Mouse (Mus musculus): ENCODE results near the gene Atf3. TPM values are rescaled to one million over a fixed set of nuclear protein-coding genes. Genes with fewer than 3 reads are reported as not detected.
A peak's percentile ranks its signal among the peaks of the same experiment; 100 is the strongest.

Gene Atf3
- polyA plus RNA-seq, 1 experiment, result 1.6 TPM

- no peak for TF ChIP-seq POLR2A (IDR thresholded peaks at IDR 0.05; ENCODE audit: low read depth, low read length)
- WGBS, result 62% methylated on average over 10 of the region's 10 CpGs
- Histone ChIP-seq H3K27ac (ENCODE audit: insufficient read depth, low read length) (peak overlapping the region; percentile 65), H3K4me1 (ENCODE audit: control insufficient read depth, insufficient read depth, insufficient read length) (peaks cover 11% of the 10 kb centered on the region; the same call in 1 of the 2 replicates), H3K36me3 (ENCODE audit: control insufficient read depth, insufficient read depth, low read length) (no peaks in the 10 kb centered on the region), H3K27me3 (ENCODE audit: control insufficient read depth, insufficient read depth, low read length) (no peaks in the 10 kb centered on the region), H3K4me3 (ENCODE audit: extremely low read depth, insufficient read depth, insufficient read length) (peak overlapping the region; percentile 37; the same call in 1 of the 2 replicates)
- DNase-seq (ENCODE audit: low read depth in 1 of 2, low spot score in 2 of 2), result peak in 1 of 2 experiments; percentile 21
These were observed 6.1 kb upstream of the Atf3 start for GRCm38 (mm10) chr1:191223930-191224301.

GRCm38 (mm10) chr1:191222031-191222430 lies 4.2 kb upstream of the Atf3 start:
- Histone ChIP-seq H3K4me1 (ENCODE audit: control insufficient read depth, insufficient read depth, insufficient read length) (peaks cover 11% of the 10 kb centered on the region; the same call in 1 of the 2 replicates), H3K36me3 (ENCODE audit: control insufficient read depth, insufficient read depth, low read length) (no peaks in the 10 kb centered on the region), H3K27me3 (ENCODE audit: control insufficient read depth, insufficient read depth, low read length) (no peaks in the 10 kb centered on the region), H3K4me3 (ENCODE audit: extremely low read depth, insufficient read depth, insufficient read length) (no peak overlapping the region), H3K27ac (ENCODE audit: insufficient read depth, low read length) (no peak overlapping the region)
- no peak for DNase-seq (ENCODE audit: low read depth in 1 of 2, low spot score in 2 of 2)
- 91% methylated on average over 4 of the region's 4 CpGs for WGBS
- TF ChIP-seq CTCF (IDR thresholded peaks at IDR 0.05; ENCODE audit: extremely low read depth, insufficient read depth, insufficient read length, insufficient replicate concordance), result no peak
- no peak for TF ChIP-seq POLR2A (IDR thresholded peaks at IDR 0.05; ENCODE audit: low read depth, low read length)

- WGBS, result 82% methylated on average over 8 of the region's 8 CpGs
- Histone ChIP-seq H3K36me3 (ENCODE audit: control insufficient read depth, insufficient read depth, low read length) (no peaks in the 10 kb centered on the region), H3K27ac (ENCODE audit: insufficient read depth, low read length) (no peak overlapping the region), H3K4me3 (ENCODE audit: extremely low read depth, insufficient read depth, insufficient read length) (no peak overlapping the region), H3K4me1 (ENCODE audit: control insufficient read depth, insufficient read depth, insufficient read length) (peaks cover 8% of the 10 kb centered on the region; the same call in 1 of the 2 replicates), H3K27me3 (ENCODE audit: control insufficient read depth, insufficient read depth, low read length) (no peaks in the 10 kb centered on the region)
- DNase-seq (ENCODE audit: low read depth in 1 of 2, low spot score in 2 of 2), result no peak
- no peak for TF ChIP-seq POLR2A (IDR thresholded peaks at IDR 0.05; ENCODE audit: low read depth, low read length)
- no peak for TF ChIP-seq CTCF (IDR thresholded peaks at IDR 0.05; ENCODE audit: extremely low read depth, insufficient read depth, insufficient read length, insufficient replicate concordance)
These were observed 2.7 kb upstream of the Atf3 start for GRCm38 (mm10) chr1:191220588-191220987.

GRCm38 (mm10) chr1:191219748-191220147 lies 1.9 kb upstream of the Atf3 start:
- no peak for TF ChIP-seq CTCF (IDR thresholded peaks at IDR 0.05; ENCODE audit: extremely low read depth, insufficient read depth, insufficient read length, insufficient replicate concordance)
- no peak for TF ChIP-seq POLR2A (IDR thresholded peaks at IDR 0.05; ENCODE audit: low read depth, low read length)
- Histone ChIP-seq H3K4me1 (ENCODE audit: control insufficient read depth, insufficient read depth, insufficient read length) (peaks cover 3% of the 10 kb centered on the region; the same call in 1 of the 2 replicates), H3K27ac (ENCODE audit: insufficient read depth, low read length) (no peak overlapping the region), H3K4me3 (ENCODE audit: extremely low read depth, insufficient read depth, insufficient read length) (no peak overlapping the region), H3K27me3 (ENCODE audit: control insufficient read depth, insufficient read depth, low read length) (no peaks in the 10 kb centered on the region), H3K36me3 (ENCODE audit: control insufficient read depth, insufficient read depth, low read length) (no peaks in the 10 kb centered on the region)
- DNase-seq (ENCODE audit: low read depth in 1 of 2, low spot score in 2 of 2), result no peak
- WGBS, result 93% methylated on average over 1 of the region's 1 CpGs

GRCm38 (mm10) chr1:191218583-191218982 lies 744 bp upstream of the Atf3 start:
- 86% methylated on average over 5 of the region's 5 CpGs for WGBS
- Histone ChIP-seq H3K36me3 (ENCODE audit: control insufficient read depth, insufficient read depth, low read length) (no peaks in the 10 kb centered on the region), H3K27me3 (ENCODE audit: control insufficient read depth, insufficient read depth, low read length) (no peaks in the 10 kb centered on the region), H3K4me3 (ENCODE audit: extremely low read depth, insufficient read depth, insufficient read length) (no peak overlapping the region), H3K27ac (ENCODE audit: insufficient read depth, low read length) (no peak overlapping the region), H3K4me1 (ENCODE audit: control insufficient read depth, insufficient read depth, insufficient read length) (no peaks in the 10 kb centered on the region)
- TF ChIP-seq POLR2A (IDR thresholded peaks at IDR 0.05; ENCODE audit: low read depth, low read length), result no peak
- no peak for TF ChIP-seq CTCF (IDR thresholded peaks at IDR 0.05; ENCODE audit: extremely low read depth, insufficient read depth, insufficient read length, insufficient replicate concordance)
- DNase-seq (ENCODE audit: low read depth in 1 of 2, low spot score in 2 of 2), result no peak

- no peaks in the 10 kb centered on the region for H3K27me3 ChIP-seq (ENCODE audit: control insufficient read depth, insufficient read depth, low read length)
These were observed 1.8 kb downstream of the Atf3 start for GRCm38 (mm10) chr1:191215776-191216661.

GRCm38 (mm10) chr1:191211096-191211495 lies 6.7 kb downstream of the Atf3 start:
- no peak overlapping the region for H3K4me3 ChIP-seq (ENCODE audit: extremely low read depth, insufficient read depth, insufficient read length)
- TF ChIP-seq CTCF (IDR thresholded peaks at IDR 0.05; ENCODE audit: extremely low read depth, insufficient read depth, insufficient read length, insufficient replicate concordance) (no peak), POLR2A (IDR thresholded peaks at IDR 0.05; ENCODE audit: low read depth, low read length) (no peak)
- no peak overlapping the region for H3K27ac ChIP-seq (ENCODE audit: insufficient read depth, low read length)
- DNase-seq (ENCODE audit: low read depth in 1 of 2, low spot score in 2 of 2), result no peak
- WGBS, result 81% methylated on average over 2 of the region's 2 CpGs
- no peaks in the 10 kb centered on the region for H3K27me3 ChIP-seq (ENCODE audit: control insufficient read depth, insufficient read depth, low read length)
- no peaks in the 10 kb centered on the region for H3K36me3 ChIP-seq (ENCODE audit: control insufficient read depth, insufficient read depth, low read length)
- no peaks in the 10 kb centered on the region for H3K4me1 ChIP-seq (ENCODE audit: control insufficient read depth, insufficient read depth, insufficient read length)

More at GRCm38 (mm10) chr1:191215776-191216661, 1.8 kb downstream of the Atf3 start:
- Histone ChIP-seq H3K36me3 (ENCODE audit: control insufficient read depth, insufficient read depth, low read length) (no peaks in the 10 kb centered on the region), H3K27ac (ENCODE audit: insufficient read depth, low read length) (no peak overlapping the region), H3K4me1 (ENCODE audit: control insufficient read depth, insufficient read depth, insufficient read length) (no peaks in the 10 kb centered on the region), H3K4me3 (ENCODE audit: extremely low read depth, insufficient read depth, insufficient read length) (no peak overlapping the region)
- WGBS, result 43% methylated on average over 19 of the region's 19 CpGs
- TF ChIP-seq POLR2A (IDR thresholded peaks at IDR 0.05; ENCODE audit: low read depth, low read length), result no peak
- no peak for TF ChIP-seq CTCF (IDR thresholded peaks at IDR 0.05; ENCODE audit: extremely low read depth, insufficient read depth, insufficient read length, insufficient replicate concordance)
- DNase-seq (ENCODE audit: low read depth in 1 of 2, low spot score in 2 of 2), result no peak
